Mouse (Mus musculus) neural tube, embryonic 14.5 days (tissue): ENCODE results near the gene Hsd3b7. TPM values are rescaled to one million over a fixed set of nuclear protein-coding genes. Genes with fewer than 3 reads are reported as not detected.

Experiments
- ATAC-seq: fragments of 200-750 bp; cut with Nextera tagmentation; 2 replicates; pipeline ENCODE4 v1.8.0; 2017; ENCODE audit warnings: low read depth, mild to moderate bottlenecking, moderate TSS enrichment, moderate library complexity
- H3K27ac ChIP-seq: fragments of 300-500 bp; sonication (generic); 2 replicates; pipeline ENCODE4 v1.5.1; 2014; ENCODE audit warnings: low read depth, mild to moderate bottlenecking, control low read depth, low read length, moderate library complexity, mixed read lengths
- H3K27me3 ChIP-seq: fragments of 300-500 bp; sonication (generic); 2 replicates; pipeline ENCODE4 v1.6.1; 2014; ENCODE audit warnings: low read length; ENCODE audit not compliant: control insufficient read depth, insufficient read depth
- H3K36me3 ChIP-seq: fragments of 300-500 bp; sonication (generic); 2 replicates; pipeline ENCODE4 v1.6.1; 2014; ENCODE audit warnings: low read length, mixed read lengths; ENCODE audit not compliant: control insufficient read depth, insufficient read depth
- H3K4me1 ChIP-seq: fragments of 300-500 bp; sonication (generic); 2 replicates; pipeline ENCODE4 v1.6.1; 2014; ENCODE audit warnings: low read length; ENCODE audit not compliant: control insufficient read depth, insufficient read depth
- H3K4me2 ChIP-seq: fragments of 300-500 bp; sonication (generic); 2 replicates; pipeline ENCODE4 v1.6.1; 2014; ENCODE audit warnings: mild to moderate bottlenecking, low read depth, low read length, control low read depth
- H3K4me3 ChIP-seq: fragments of 300-500 bp; sonication (generic); 2 replicates; pipeline ENCODE4 v1.5.1; 2014; ENCODE audit warnings: low read depth, low read length, control low read depth, mixed read lengths
- H3K9ac ChIP-seq: fragments of 300-500 bp; sonication (generic); replicated peaks from 2 replicates; pipeline ENCODE4 v1.6.1; 2014; ENCODE audit warnings: low read depth, mild to moderate bottlenecking, control low read depth, low read length, mixed read lengths
- H3K9me3 ChIP-seq: fragments of 300-500 bp; sonication (generic); 2 replicates; pipeline ENCODE4 v1.6.1; 2016; ENCODE audit warnings: low read length; ENCODE audit not compliant: control insufficient read depth
- WGBS: fragments of 180-500 bp; shearing (Covaris S2); extraction: QIAGEN DNeasy Blood & Tissue Kit; methylation state at CpG from one replicate; pipeline ENCODE4 v1.1.7; 2014; 5-methylcytosine and 5-hydroxymethylcytosine counted together
- polyA plus RNA-seq: library from polyadenylated mRNA; unstranded; fragments of >200 nt; fragmentation: Nextera tagmentation; extraction: Ambion mirVana; gene quantifications from 2 replicates; pipeline ENCODE4 v1.2.1, GENCODE M21; 2014

Hsd3b7 gene
- 7.0 and 9.6 TPM in 2 replicates for polyA plus RNA-seq

DNA sequence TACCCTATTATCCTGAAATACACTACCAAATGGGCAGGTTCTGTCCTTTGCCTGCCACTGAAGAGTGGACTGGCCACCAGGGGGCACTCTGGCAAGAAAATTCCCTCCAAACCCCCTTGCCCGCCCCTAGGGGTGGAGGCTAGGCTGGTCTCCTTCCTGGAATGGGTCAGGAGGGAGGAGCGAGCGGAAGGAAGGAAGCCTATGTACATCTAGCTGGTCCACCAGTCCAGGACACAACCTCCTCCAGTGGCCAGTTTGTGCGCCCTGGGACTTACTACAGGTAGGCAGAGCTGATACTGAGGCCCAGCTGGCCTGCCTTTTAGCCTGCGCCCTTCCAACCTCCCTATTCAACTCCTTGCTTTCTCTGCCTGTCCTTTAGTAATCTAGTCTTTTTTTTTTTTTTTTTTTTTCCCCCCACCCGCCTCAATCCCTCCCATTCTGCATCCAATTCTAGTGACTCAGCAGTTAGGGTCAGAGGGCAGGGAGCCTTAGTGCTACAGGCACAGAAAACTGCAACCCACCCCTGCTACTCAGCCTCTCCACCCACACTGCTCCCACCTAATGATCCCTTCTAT, at the start of gene Hsd3b7:
Hsd3b7 (plus strand) TSS at position 170 of the 575 bp plus-strand sequence.
- no peak within 1 kb of the TSS for H3K9ac ChIP-seq
- no peaks in the 10 kb centered on the region for H3K4me1 ChIP-seq
- H3K4me2 ChIP-seq = peak within 1 kb of the TSS; percentile 18; the same call in 1 of the 2 replicates
- WGBS = 30% methylated on average over 6 of the region's 6 CpGs
- no peak within 1 kb of the TSS for H3K27ac ChIP-seq
- peak; percentile 80 for ATAC-seq
- peaks cover 39% of the 10 kb centered on the region for H3K36me3 ChIP-seq
- H3K27me3 ChIP-seq = no peaks in the 10 kb centered on the region
- H3K9me3 ChIP-seq = no peaks in the 10 kb centered on the region
- no peak within 1 kb of the TSS for H3K4me3 ChIP-seq

- Histone ChIP-seq H3K36me3 (peaks cover 72% of the 10 kb centered on the region), H3K4me2 (no peak overlapping the region), H3K9ac (no peak overlapping the region), H3K27me3 (no peaks in the 10 kb centered on the region), H3K9me3 (no peaks in the 10 kb centered on the region), H3K4me1 (peaks cover 15% of the 10 kb centered on the region), H3K4me3 (no peak overlapping the region), H3K27ac (no peak overlapping the region)
- no peak for ATAC-seq
- WGBS = 96% methylated on average over 5 of the region's 5 CpGs
Observed at GRCm38 (mm10) chr7:127751619-127752018, 48.8 kb upstream of the Hsd3b7 start.

DNA sequence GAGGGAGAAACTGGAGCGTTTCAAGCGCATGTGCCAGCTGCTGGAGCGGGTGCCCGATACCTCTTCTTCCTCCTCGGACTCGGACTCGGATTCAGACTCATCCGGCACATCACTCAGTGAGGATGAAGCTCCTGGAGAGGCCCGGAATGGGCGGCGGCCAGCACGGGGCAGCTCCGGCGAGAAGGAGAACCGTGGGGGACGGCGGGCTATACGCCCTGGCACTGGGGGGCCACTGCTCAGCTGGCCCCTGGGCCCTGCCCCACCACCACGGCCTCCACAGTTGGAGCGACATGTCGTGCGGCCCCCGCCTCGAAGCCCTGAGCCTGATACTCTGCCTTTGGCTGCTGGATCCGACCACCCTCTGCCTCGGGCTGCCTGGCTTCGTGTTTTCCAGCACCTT, 48.3 kb upstream of the Hsd3b7 start:
- Histone ChIP-seq H3K9me3 (no peaks in the 10 kb centered on the region), H3K27me3 (no peaks in the 10 kb centered on the region), H3K4me3 (no peak overlapping the region), H3K27ac (no peak overlapping the region), H3K9ac (no peak overlapping the region), H3K4me1 (peaks cover 16% of the 10 kb centered on the region), H3K36me3 (peaks cover 76% of the 10 kb centered on the region), H3K4me2 (no peak overlapping the region)
- ATAC-seq = no peak
- WGBS = 97% methylated on average over 27 of the region's 27 CpGs

GRCm38 (mm10) chr7:127753158-127753557, 47.2 kb upstream of the Hsd3b7 start:
- peaks cover 83% of the 10 kb centered on the region for H3K36me3 ChIP-seq
- no peak overlapping the region for H3K4me2 ChIP-seq
- WGBS = 77% methylated on average over 5 of the region's 5 CpGs
- 0 out of 2 replicates have a peak, but pooled peaks cover 6% of the 10 kb centered on the region for H3K4me1 ChIP-seq
- no peaks in the 10 kb centered on the region for H3K27me3 ChIP-seq
- ATAC-seq = no peak
- no peak overlapping the region for H3K9ac ChIP-seq
- H3K9me3 ChIP-seq = no peaks in the 10 kb centered on the region
- H3K4me3 ChIP-seq = no peak overlapping the region
- no peak overlapping the region for H3K27ac ChIP-seq

- Histone ChIP-seq H3K4me2 (no peak overlapping the region), H3K9me3 (no peaks in the 10 kb centered on the region), H3K4me3 (no peak overlapping the region), H3K36me3 (peaks cover 86% of the 10 kb centered on the region), H3K27ac (no peak overlapping the region), H3K4me1 (0 out of 2 replicates have a peak, but pooled peaks cover 6% of the 10 kb centered on the region), H3K9ac (0 out of 2 replicates have a peak overlapping the region, but pooled peaks have one; percentile 12), H3K27me3 (no peaks in the 10 kb centered on the region)
- WGBS = 87% methylated on average over 7 of the region's 7 CpGs
- no peak for ATAC-seq
Observed at GRCm38 (mm10) chr7:127753741-127754140, 46.7 kb upstream of the Hsd3b7 start.

DNA sequence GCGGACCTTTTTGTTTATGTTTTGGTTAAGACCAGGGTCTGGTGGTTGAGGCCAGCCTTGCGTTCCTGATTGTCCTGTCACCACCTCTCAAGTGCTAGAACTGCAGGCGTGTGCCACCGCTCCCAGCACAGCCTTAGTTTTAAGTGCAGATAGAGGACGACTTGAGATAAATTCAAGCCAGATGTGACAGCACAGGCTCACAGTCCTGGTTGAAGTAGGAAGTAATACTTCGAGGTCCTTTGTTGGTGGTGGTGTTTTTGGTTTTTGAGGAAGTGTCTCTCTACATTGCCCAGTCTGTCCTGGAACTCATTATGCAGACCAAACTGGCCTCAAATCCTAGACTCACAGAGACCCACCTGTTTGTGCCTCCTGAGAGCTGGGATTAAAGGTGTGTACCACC, 40.7 kb upstream of the Hsd3b7 start:
- no peaks in the 10 kb centered on the region for H3K9me3 ChIP-seq
- H3K36me3 ChIP-seq = peaks cover 52% of the 10 kb centered on the region
- WGBS = 86% methylated on average over 6 of the region's 6 CpGs
- no peak overlapping the region for H3K9ac ChIP-seq
- no peaks in the 10 kb centered on the region for H3K27me3 ChIP-seq
- no peak overlapping the region for H3K4me2 ChIP-seq
- no peak overlapping the region for H3K4me3 ChIP-seq
- ATAC-seq = no peak
- H3K27ac ChIP-seq = no peak overlapping the region
- 0 out of 2 replicates have a peak, but pooled peaks cover 3% of the 10 kb centered on the region for H3K4me1 ChIP-seq

DNA sequence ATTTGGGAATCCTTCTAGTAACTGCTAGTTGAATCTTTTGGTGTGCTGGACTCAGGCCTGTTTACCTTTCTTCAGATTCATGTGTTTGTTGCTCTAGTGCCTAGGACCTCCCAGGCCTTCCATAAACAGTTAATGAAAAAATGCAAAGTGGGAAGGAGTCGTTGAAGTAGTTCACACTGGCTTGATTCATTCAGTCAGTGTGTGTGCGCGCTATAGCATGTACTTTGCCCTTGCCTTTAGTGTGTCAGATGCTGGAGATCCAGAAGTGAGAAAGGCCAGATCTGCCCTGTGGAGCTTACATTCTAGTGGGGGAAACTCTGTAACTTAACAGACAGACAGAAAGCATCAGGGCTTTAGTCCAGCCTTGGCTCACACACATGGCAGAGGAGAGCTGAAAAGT, 39.9 kb upstream of the Hsd3b7 start:
- Histone ChIP-seq H3K36me3 (peaks cover 50% of the 10 kb centered on the region), H3K27ac (no peak overlapping the region), H3K9me3 (no peaks in the 10 kb centered on the region), H3K4me2 (no peak overlapping the region), H3K9ac (no peak overlapping the region), H3K4me3 (no peak overlapping the region), H3K27me3 (no peaks in the 10 kb centered on the region), H3K4me1 (0 out of 2 replicates have a peak, but pooled peaks cover 3% of the 10 kb centered on the region)
- 91% methylated on average over 3 of the region's 3 CpGs for WGBS
- ATAC-seq = no peak

- no peak for ATAC-seq
- Histone ChIP-seq H3K9ac (no peak overlapping the region), H3K27ac (no peak overlapping the region), H3K4me1 (0 out of 2 replicates have a peak, but pooled peaks cover 3% of the 10 kb centered on the region), H3K36me3 (peaks cover 49% of the 10 kb centered on the region), H3K9me3 (no peaks in the 10 kb centered on the region), H3K4me2 (no peak overlapping the region), H3K27me3 (no peaks in the 10 kb centered on the region), H3K4me3 (no peak overlapping the region)
- WGBS = 52% methylated on average over 7 of the region's 7 CpGs
Observed at GRCm38 (mm10) chr7:127761026-127761425, 39.4 kb upstream of the Hsd3b7 start.

GRCm38 (mm10) chr7:127763642-127764041, 36.8 kb upstream of the Hsd3b7 start:
- Histone ChIP-seq H3K27me3 (no peaks in the 10 kb centered on the region), H3K4me2 (no peak overlapping the region), H3K9ac (no peak overlapping the region), H3K4me1 (no peaks in the 10 kb centered on the region), H3K27ac (no peak overlapping the region), H3K36me3 (peaks cover 54% of the 10 kb centered on the region), H3K4me3 (no peak overlapping the region), H3K9me3 (no peaks in the 10 kb centered on the region)
- WGBS = 95% methylated on average over 4 of the region's 4 CpGs
- no peak for ATAC-seq
